Mouse (Mus musculus): ENCODE results near the gene Zfp426. TPM values are rescaled to one million over a fixed set of nuclear protein-coding genes. Genes with fewer than 3 reads are reported as not detected.

Gene Zfp426
- total and polyA plus RNA-seq, 3 experiments, result 11.8 to 18.2 (median 14.7) TPM

DNA sequence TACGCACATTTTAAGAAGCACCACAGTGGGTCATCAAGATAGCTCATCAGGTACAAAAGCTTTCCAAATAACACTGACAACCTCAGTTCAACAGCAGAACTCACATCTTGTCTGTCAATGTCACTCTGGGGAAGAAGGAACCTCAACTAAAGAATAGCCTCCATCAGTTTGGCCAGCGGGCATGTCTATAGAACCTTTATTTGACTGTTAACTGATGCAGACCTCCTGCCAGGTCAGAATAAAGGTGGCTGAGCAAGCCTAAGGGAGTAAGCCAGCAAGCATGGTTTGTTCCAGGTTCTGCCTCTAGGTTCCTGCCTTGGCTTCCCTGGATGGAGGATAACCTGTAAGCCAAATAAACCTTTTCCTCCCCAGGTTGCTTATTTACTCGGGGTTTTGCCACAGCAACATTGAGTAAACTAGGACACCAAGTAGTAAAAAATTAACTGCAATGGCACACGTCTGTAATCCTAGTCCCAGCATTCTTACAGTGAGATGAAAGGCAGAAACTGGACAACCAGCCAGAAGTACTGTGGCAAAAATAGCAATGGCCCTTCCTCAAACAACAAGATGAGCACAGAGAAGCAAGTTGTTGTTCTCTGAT is 49.3 kb downstream of the Zfp426 start:
- no peak for DNase-seq (ENCODE audit: extremely low read depth)
- Histone ChIP-seq H3K4me2 (ENCODE audit: insufficient read depth, low read depth, poor library complexity, severe bottlenecking) (no peak overlapping the region), H3K4me1 (ENCODE audit: control insufficient read depth in 1 of 2, insufficient read depth in 2 of 2) (no peaks in the 10 kb centered on the region), H3K79me2 (replicated peaks; ENCODE audit: control insufficient read depth, extremely low read depth, insufficient read depth, poor library complexity, severe bottlenecking) (peaks cover 12% of the 10 kb centered on the region), H3K4me3 (replicated peaks in 1 of 3; ENCODE audit: low read depth in 2 of 3, low read length in 2 of 3, poor library complexity in 1 of 3) (no peak overlapping the region), H3K9ac (ENCODE audit: insufficient read depth, low read depth) (no peak overlapping the region), H3K36me3 (replicated peaks in 1 of 2; ENCODE audit: control insufficient read depth in 1 of 2, insufficient read depth in 1 of 2, low read length in 1 of 2) (peaks cover 51 to 84% of the 10 kb centered on the region in 2 experiments), H3K27ac (ENCODE audit: insufficient read depth, low read depth) (no peak overlapping the region), H3K27me3 (replicated peaks) (no peaks in the 10 kb centered on the region), H3K9me3 (replicated peaks; ENCODE audit: low read length) (peaks cover 4% of the 10 kb centered on the region)
- TF ChIP-seq ZC3H11A (IDR thresholded peaks at IDR 0.05; ENCODE audit: low read depth, low read length), result no peak
- TF ChIP-seq SMC3 (IDR thresholded peaks at IDR 0.05; ENCODE audit: low read depth, low read length), result no peak
- no peak for TF ChIP-seq MAZ (IDR thresholded peaks at IDR 0.05; ENCODE audit: low read depth, low read length)
- no peak for TF ChIP-seq POLR2AphosphoS2 (IDR thresholded peaks at IDR 0.05; ENCODE audit: low read depth, low read length)
- TF ChIP-seq ZNF384 (IDR thresholded peaks at IDR 0.05; ENCODE audit: low read depth, low read length), result no peak
- no peak for TF ChIP-seq HCFC1 (IDR thresholded peaks at IDR 0.05; ENCODE audit: low read depth, low read length)
- no peak for TF ChIP-seq E2F4 (IDR thresholded peaks at IDR 0.05; ENCODE audit: insufficient replicate concordance, low read depth, low read length)
- no peak for TF ChIP-seq NRF1 (IDR thresholded peaks at IDR 0.05; ENCODE audit: low read depth, low read length)
- TF ChIP-seq PAX5 (IDR thresholded peaks at IDR 0.05; ENCODE audit: low read length), result no peak
- TF ChIP-seq MXI1 (IDR thresholded peaks at IDR 0.05; ENCODE audit: low read depth, low read length), result no peak
- no peak for TF ChIP-seq MAX (IDR thresholded peaks at IDR 0.05; ENCODE audit: low read length)
- TF ChIP-seq RAD21 (IDR thresholded peaks at IDR 0.05; ENCODE audit: low read depth, low read length), result no peak
- no peak for TF ChIP-seq CHD1 (IDR thresholded peaks at IDR 0.05; ENCODE audit: low read depth, low read length)
- no peak for TF ChIP-seq SIN3A (IDR thresholded peaks at IDR 0.05; ENCODE audit: low read length)
- no peak for TF ChIP-seq ZKSCAN1 (IDR thresholded peaks at IDR 0.05; ENCODE audit: borderline replicate concordance, low read depth, low read length)
- dilution Hi-C loops (cut with MboI; ENCODE audit: extremely low pct_ligation_motif_present, extremely low pct_unique_long_range_greater_than_20kb, low sequenced_read_pairs) (no loop called here), in situ Hi-C loops (cut with MboI; ENCODE audit: low pct_ligation_motif_present, low pct_unique_long_range_greater_than_20kb, low sequenced_read_pairs) (no loop called here)

GRCm38 (mm10) chr9:20430004-20430403 is 62.5 kb downstream of the Zfp426 start:
- Histone ChIP-seq H3K4me2 (ENCODE audit: insufficient read depth, low read depth, poor library complexity, severe bottlenecking) (no peak overlapping the region), H3K4me3 (replicated peaks in 1 of 3; ENCODE audit: low read depth in 2 of 3, low read length in 2 of 3, poor library complexity in 1 of 3) (no peak overlapping the region), H3K79me2 (replicated peaks; ENCODE audit: control insufficient read depth, extremely low read depth, insufficient read depth, poor library complexity, severe bottlenecking) (no peaks in the 10 kb centered on the region), H3K36me3 (replicated peaks in 1 of 2; ENCODE audit: control insufficient read depth in 1 of 2, insufficient read depth in 1 of 2, low read length in 1 of 2) (peaks cover 0 to 6% of the 10 kb centered on the region in 2 experiments), H3K4me1 (ENCODE audit: control insufficient read depth in 1 of 2, insufficient read depth in 2 of 2) (no peaks in the 10 kb centered on the region), H3K27ac (ENCODE audit: insufficient read depth, low read depth) (no peak overlapping the region), H3K9ac (ENCODE audit: insufficient read depth, low read depth) (no peak overlapping the region), H3K9me3 (replicated peaks; ENCODE audit: low read length) (no peaks in the 10 kb centered on the region), H3K27me3 (replicated peaks) (no peaks in the 10 kb centered on the region)
- TF ChIP-seq RCOR1 (conservative IDR thresholded peaks at IDR 0.05; ENCODE audit: low read depth, low read length) (no peak), NELFE (IDR thresholded peaks at IDR 0.05; ENCODE audit: low read depth, low read length) (no peak)
- in situ Hi-C loops (cut with MboI; ENCODE audit: low pct_ligation_motif_present, low pct_unique_long_range_greater_than_20kb, low sequenced_read_pairs) (no loop called here), dilution Hi-C loops (cut with MboI; ENCODE audit: extremely low pct_ligation_motif_present, extremely low pct_unique_long_range_greater_than_20kb, low sequenced_read_pairs) (no loop called here)
- DNase-seq (ENCODE audit: extremely low read depth), result no peak

Other genes starting within 250 kb of the Zfp426 start
- not detected in 2 replicates for gene Olfr39, start 210.4 kb downstream of the Zfp426 start, total RNA-seq (2012; rRNA removed)
- gene Olfr39, start 210.4 kb downstream of the Zfp426 start, total RNA-seq (2014; rRNA removed), result not detected in 2 replicates
- gene Olfr39, start 210.4 kb downstream of the Zfp426 start, polyA plus RNA-seq (2012; ENCODE audit: insufficient read length, low read depth), result not detected in 2 replicates
- gene Olfr873, start 194.2 kb downstream of the Zfp426 start, total RNA-seq (2012; rRNA removed), result not detected in 2 replicates
- not detected in 2 replicates for gene Olfr873, start 194.2 kb downstream of the Zfp426 start, total RNA-seq (2014; rRNA removed)
- not detected in 2 replicates for gene Olfr873, start 194.2 kb downstream of the Zfp426 start, polyA plus RNA-seq (2012; ENCODE audit: insufficient read length, low read depth)
- gene Olfr18, start 156.7 kb downstream of the Zfp426 start, total RNA-seq (2012; rRNA removed), result not detected in 2 replicates
- not detected in 2 replicates for gene Olfr18, start 156.7 kb downstream of the Zfp426 start, total RNA-seq (2014; rRNA removed)
- gene Olfr18, start 156.7 kb downstream of the Zfp426 start, polyA plus RNA-seq (2012; ENCODE audit: insufficient read length, low read depth), result not detected in 2 replicates
- 10.6 and 13.1 TPM in 2 replicates for gene Zfp560, start 107.6 kb downstream of the Zfp426 start, total RNA-seq (2012; rRNA removed)
- 29.0 and 31.8 TPM in 2 replicates for gene Zfp560, start 107.6 kb downstream of the Zfp426 start, total RNA-seq (2014; rRNA removed)
- gene Zfp560, start 107.6 kb downstream of the Zfp426 start, polyA plus RNA-seq (2012; ENCODE audit: insufficient read length, low read depth), result 11.0 and 12.4 TPM in 2 replicates
- gene Zfp26, start 32.6 kb downstream of the Zfp426 start, total RNA-seq (2012; rRNA removed), result 13.3 and 16.5 TPM in 2 replicates
- gene Zfp26, start 32.6 kb downstream of the Zfp426 start, total RNA-seq (2014; rRNA removed), result 17.3 and 22.0 TPM in 2 replicates
- gene Zfp26, start 32.6 kb downstream of the Zfp426 start, polyA plus RNA-seq (2012; ENCODE audit: insufficient read length, low read depth), result 9.4 and 11.7 TPM in 2 replicates
- 20.4 and 23.6 TPM in 2 replicates for gene Zfp266, start 28.7 kb upstream of the Zfp426 start, total RNA-seq (2012; rRNA removed)
- gene Zfp266, start 28.7 kb upstream of the Zfp426 start, total RNA-seq (2014; rRNA removed), result 24.0 and 26.3 TPM in 2 replicates
- gene Zfp266, start 28.7 kb upstream of the Zfp426 start, polyA plus RNA-seq (2012; ENCODE audit: insufficient read length, low read depth), result 11.6 and 12.3 TPM in 2 replicates
- gene Zfp846, start 88.5 kb upstream of the Zfp426 start, total RNA-seq (2012; rRNA removed), result 2.8 and 3.4 TPM in 2 replicates
- 4.8 and 4.9 TPM in 2 replicates for gene Zfp846, start 88.5 kb upstream of the Zfp426 start, total RNA-seq (2014; rRNA removed)
- gene Zfp846, start 88.5 kb upstream of the Zfp426 start, polyA plus RNA-seq (2012; ENCODE audit: insufficient read length, low read depth), result 3.4 and 4.8 TPM in 2 replicates
- 264 and 291 TPM in 2 replicates for gene Ubl5, start 150.1 kb upstream of the Zfp426 start, total RNA-seq (2012; rRNA removed)
- gene Ubl5, start 150.1 kb upstream of the Zfp426 start, total RNA-seq (2014; rRNA removed), result 134 and 155 TPM in 2 replicates
- gene Ubl5, start 150.1 kb upstream of the Zfp426 start, polyA plus RNA-seq (2012; ENCODE audit: insufficient read length, low read depth), result 264 and 328 TPM in 2 replicates
- 4.2 and 5.0 TPM in 2 replicates for gene Fbxl12, start 152.0 kb upstream of the Zfp426 start, total RNA-seq (2012; rRNA removed)
- gene Fbxl12, start 152.0 kb upstream of the Zfp426 start, total RNA-seq (2014; rRNA removed), result 3.7 and 4.0 TPM in 2 replicates
- 10.5 and 13.7 TPM in 2 replicates for gene Fbxl12, start 152.0 kb upstream of the Zfp426 start, polyA plus RNA-seq (2012; ENCODE audit: insufficient read length, low read depth)
- gene Pin1, start 159.3 kb upstream of the Zfp426 start, total RNA-seq (2012; rRNA removed), result 43.0 and 55.8 TPM in 2 replicates
- 48.6 and 51.4 TPM in 2 replicates for gene Pin1, start 159.3 kb upstream of the Zfp426 start, total RNA-seq (2014; rRNA removed)
- gene Pin1, start 159.3 kb upstream of the Zfp426 start, polyA plus RNA-seq (2012; ENCODE audit: insufficient read length, low read depth), result 37.0 and 38.3 TPM in 2 replicates